Mouse (Mus musculus) small intestine, adult 2 months (tissue): ENCODE results near the gene Apol9b.

Source experiments
- CTCF ChIP-seq: fragments of 200-500 bp; IDR thresholded peaks from 2 replicates; pipeline ENCODE4 v1.5.1; 2012; ENCODE audit warnings: low read depth, mild to moderate bottlenecking, control low read depth, inconsistent platforms, low read length, moderate library complexity, mixed read lengths; ENCODE audit not compliant: insufficient replicate concordance, insufficient read length; ENCODE audit errors: extremely low read depth
- POLR2A ChIP-seq: fragments of 200-500 bp; IDR thresholded peaks from 2 replicates; pipeline ENCODE4 v1.6.1; 2012; ENCODE audit warnings: low read depth, mild to moderate bottlenecking, control low read depth, inconsistent platforms, low read length, moderate library complexity

DNA sequence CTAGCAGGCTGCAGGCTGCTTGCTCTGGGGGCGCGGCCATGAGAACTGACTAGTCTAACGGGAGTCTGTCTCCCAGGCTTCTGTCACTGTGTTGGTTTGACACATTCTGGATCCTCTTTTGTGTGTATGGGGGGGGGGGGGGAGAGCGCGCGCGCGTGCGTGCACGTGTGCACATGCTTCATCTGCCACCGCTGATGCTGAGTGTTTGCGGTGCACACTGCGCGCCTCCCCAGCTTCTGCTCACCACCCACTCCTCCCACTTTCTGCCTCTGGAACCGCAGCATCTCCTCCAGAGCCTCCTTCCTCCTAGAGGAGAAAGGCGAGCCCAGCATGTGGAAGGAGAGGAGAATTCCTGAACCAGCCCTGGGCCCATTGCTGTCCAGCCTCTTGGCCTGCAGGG, 31.2 kb downstream of the Apol9b start:
- no peak for TF ChIP-seq CTCF
- TF ChIP-seq POLR2A, result no peak
